Mouse (Mus musculus): ENCODE measurements around the gene Iqce. TPM values are rescaled to one million over a fixed set of nuclear protein-coding genes. Genes with fewer than 3 reads are reported as not detected.

Gene Iqce
- polyA plus RNA-seq, 1 experiment from 2014 or later = 31.3 TPM

DNA sequence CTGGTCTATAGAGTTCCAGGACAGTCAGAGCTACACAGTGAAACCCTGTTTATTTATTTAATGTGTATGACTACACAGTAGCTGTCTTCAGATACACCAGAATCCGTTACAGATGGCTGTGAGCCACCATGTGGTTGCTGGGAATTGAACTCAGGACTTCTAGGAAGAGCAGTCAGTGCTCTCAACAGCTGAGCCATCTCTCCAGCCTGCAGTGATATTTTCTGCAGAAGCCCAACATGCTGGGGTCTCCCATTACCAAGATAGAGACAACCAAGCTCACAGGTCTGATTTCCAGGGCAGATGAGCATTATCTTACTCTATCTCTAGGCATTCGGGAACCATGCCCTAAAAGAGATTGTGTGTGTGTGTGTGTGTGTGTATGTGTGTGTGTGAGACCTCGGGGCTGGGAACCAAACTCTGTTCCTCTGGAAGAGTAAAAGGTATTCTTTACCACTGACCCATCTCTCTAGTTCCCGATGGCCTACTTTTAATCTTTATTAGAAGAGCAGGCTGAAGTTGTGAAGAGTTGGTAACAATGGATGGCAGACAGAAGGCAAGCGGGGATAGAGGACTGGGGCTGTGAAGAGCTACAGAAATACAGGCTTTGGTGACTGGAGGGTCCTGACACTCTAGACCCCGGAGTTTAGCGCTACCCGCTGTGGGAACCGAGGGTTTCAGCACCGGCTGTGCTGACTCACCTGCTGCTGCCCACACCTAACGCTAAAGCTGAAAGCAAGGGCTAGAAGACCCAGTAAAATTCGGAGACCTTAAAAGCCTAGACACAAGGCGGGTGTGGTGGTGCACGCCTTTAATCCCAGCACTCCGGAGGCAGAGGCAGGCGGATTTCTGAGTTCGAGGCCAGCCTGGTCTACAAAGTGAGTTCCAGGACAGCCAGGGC is 1.6 kb upstream of the Iqce start:
- Histone ChIP-seq H3K27ac (peak overlapping the region; percentile 88; the same call in 1 of the 2 replicates), H3K9me3 (replicated peaks) (no peaks in the 10 kb centered on the region), H3K4me2 (replicated peaks) (peak overlapping the region; percentile 73), H3K4me1 (peaks cover 36% of the 10 kb centered on the region), H3K4me3 (peak overlapping the region; percentile 66), H3K36me3 (peaks cover 22% of the 10 kb centered on the region), H3K27me3 (no peaks in the 10 kb centered on the region), H3K9ac (no peak overlapping the region)
- 41% methylated on average over 17 of the region's 17 CpGs for WGBS
- no peak for ATAC-seq (ENCODE audit: low FRiP score)

DNA sequence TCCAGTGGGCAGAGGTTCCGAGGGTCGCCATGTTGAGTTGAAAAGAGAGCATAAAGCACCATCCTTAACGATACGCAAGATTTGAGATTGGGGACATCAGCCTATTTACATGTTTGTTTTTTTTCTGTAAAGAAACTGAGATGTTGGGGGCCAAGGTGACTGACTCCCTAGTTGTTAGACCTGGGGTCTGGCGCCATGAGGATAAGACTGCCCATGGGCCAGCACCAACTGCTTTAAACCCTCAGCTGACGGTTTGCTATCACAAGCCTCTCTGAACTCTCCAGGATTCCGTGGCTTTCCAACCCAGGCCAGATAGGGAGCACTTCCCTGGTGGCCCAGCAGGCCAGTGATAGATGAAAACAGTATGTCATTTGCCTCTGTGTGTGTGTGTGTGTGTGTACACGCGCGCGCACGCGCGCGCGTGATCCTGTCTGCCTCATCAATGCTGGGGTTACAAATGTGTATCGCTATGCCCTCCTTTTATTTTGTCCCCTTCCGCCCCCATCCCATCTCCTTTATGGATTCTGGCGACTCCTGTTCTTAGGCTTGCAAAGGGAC is 519 bp upstream of the Iqce start:
- Histone ChIP-seq H3K27ac (peak overlapping the region; percentile 86), H3K36me3 (peaks cover 17% of the 10 kb centered on the region), H3K9me3 (replicated peaks) (no peaks in the 10 kb centered on the region), H3K9ac (no peak overlapping the region), H3K4me3 (peak overlapping the region; percentile 79), H3K27me3 (no peaks in the 10 kb centered on the region), H3K4me1 (peaks cover 36% of the 10 kb centered on the region), H3K4me2 (replicated peaks) (peak overlapping the region; percentile 83)
- 64% methylated on average over 19 of the region's 19 CpGs for WGBS
- no peak for ATAC-seq (ENCODE audit: low FRiP score)

DNA sequence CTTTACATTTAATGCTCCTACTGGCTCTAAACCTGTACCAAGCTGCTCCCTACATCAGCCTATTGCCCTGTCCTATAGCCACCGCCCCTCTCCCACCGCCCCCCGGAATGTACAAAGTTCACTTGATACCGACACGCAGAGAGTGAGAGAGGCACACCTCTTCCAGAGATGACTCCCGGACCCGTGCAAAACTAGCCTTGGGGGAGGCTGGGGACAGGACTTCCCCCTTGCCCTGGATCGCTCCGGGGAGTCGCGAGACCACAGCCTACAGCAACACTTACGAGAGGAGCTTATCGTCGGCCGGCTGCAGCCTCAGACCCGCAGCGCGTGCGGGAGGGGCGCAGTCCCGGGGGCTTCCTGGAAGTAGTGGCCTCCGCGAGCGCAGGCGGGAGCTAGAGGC is 517 bp downstream of the Iqce start:
- peak overlapping the region; percentile 86 for H3K27ac ChIP-seq
- no peaks in the 10 kb centered on the region for H3K9me3 ChIP-seq (replicated peaks)
- H3K9ac ChIP-seq = peak overlapping the region; percentile 86
- peak overlapping the region; percentile 83 for H3K4me2 ChIP-seq (replicated peaks)
- no peaks in the 10 kb centered on the region for H3K27me3 ChIP-seq
- WGBS = 1% methylated on average over 25 of the region's 25 CpGs
- peaks cover 41% of the 10 kb centered on the region for H3K4me1 ChIP-seq
- H3K4me3 ChIP-seq = peak overlapping the region; percentile 79
- peak; percentile 14 for ATAC-seq (ENCODE audit: low FRiP score)
- H3K36me3 ChIP-seq = peaks cover 14% of the 10 kb centered on the region

DNA sequence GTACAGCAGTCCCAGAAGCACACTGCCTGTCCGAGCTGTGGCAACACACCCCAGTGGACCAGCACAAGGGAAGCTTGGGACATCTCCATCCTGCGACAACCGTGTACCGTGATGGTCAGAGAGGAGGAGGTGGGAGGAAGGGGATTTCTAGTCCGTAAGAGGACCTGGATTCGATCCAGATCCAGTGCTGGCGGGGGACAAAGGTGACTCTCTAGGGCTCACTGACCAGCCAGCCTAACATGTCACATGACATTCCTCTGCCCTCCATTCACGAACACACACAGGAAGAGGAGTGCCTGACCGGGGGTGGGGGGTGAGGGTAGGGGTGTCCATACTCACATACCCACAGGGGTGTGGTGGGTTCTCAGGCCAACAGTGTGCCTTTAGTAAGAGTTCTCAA is 2.4 kb downstream of the Iqce start:
- no peak for ATAC-seq (ENCODE audit: low FRiP score)
- no peak overlapping the region for H3K9ac ChIP-seq

DNA sequence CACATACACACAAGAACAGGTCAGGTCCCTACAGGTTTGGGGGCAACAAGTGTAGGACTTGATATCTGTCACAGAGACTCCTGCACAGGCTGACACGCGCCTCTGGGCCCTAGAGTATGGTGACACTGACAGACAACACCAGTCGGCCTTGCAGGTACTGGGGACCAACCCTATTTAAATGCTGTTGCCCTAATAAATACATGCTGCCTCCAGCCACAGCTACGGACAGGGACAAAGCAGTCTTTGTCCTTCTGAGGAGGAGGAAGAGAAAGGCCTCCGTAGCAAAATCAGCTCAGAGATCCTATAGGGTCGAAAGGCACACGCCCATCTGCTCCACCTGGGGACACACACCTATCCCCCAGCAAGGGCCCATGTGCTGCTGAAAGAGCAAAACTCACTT is 6.2 kb downstream of the Iqce start:
- Histone ChIP-seq H3K9ac (no peak overlapping the region), H3K9me3 (replicated peaks) (no peaks in the 10 kb centered on the region), H3K4me3 (no peak overlapping the region), H3K4me1 (peaks cover 14% of the 10 kb centered on the region), H3K36me3 (peaks cover 35% of the 10 kb centered on the region), H3K27ac (no peak overlapping the region), H3K27me3 (no peaks in the 10 kb centered on the region), H3K4me2 (replicated peaks) (no peak overlapping the region)
- WGBS = 79% methylated on average over 7 of the region's 7 CpGs
- no peak for ATAC-seq (ENCODE audit: low FRiP score)

More for the DNA sequence above, 2.4 kb downstream of the Iqce start:
- Histone ChIP-seq H3K4me1 (peaks cover 29% of the 10 kb centered on the region), H3K9me3 (replicated peaks) (no peaks in the 10 kb centered on the region), H3K4me3 (no peak overlapping the region), H3K27me3 (no peaks in the 10 kb centered on the region), H3K27ac (no peak overlapping the region), H3K4me2 (replicated peaks) (no peak overlapping the region), H3K36me3 (peaks cover 26% of the 10 kb centered on the region)
- whole genome bisulfite sequencing = 86% methylated on average over 9 of the region's 9 CpGs

DNA sequence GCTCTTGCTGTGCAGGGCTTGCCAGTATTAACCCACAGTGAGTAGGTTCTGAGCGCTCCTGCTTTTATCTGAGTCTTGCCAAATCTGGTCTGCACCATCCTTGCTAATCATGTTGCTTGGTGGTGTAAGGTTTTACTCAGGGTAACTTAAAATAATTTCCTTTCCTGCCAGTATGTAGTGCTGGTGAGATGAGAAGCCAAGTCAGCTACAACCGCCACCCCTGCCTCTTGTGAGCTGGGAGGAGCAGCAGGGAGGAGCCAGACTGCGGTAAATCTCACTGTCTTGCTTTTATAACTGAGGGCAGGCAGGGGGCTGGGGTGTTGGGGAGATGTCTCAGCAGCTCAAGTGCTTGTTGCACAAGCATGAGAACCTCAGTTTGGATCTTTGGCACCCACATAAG is 13.7 kb downstream of the Iqce start:
- no peak overlapping the region for H3K4me3 ChIP-seq
- no peak for ATAC-seq (ENCODE audit: low FRiP score)
- H3K36me3 ChIP-seq = peaks cover 47% of the 10 kb centered on the region
- H3K27ac ChIP-seq = no peak overlapping the region
- H3K4me2 ChIP-seq (replicated peaks) = no peak overlapping the region
- H3K27me3 ChIP-seq = no peaks in the 10 kb centered on the region
- 78% methylated on average over 3 of the region's 3 CpGs for WGBS
- H3K9me3 ChIP-seq (replicated peaks) = no peaks in the 10 kb centered on the region
- H3K9ac ChIP-seq = no peak overlapping the region
- no peaks in the 10 kb centered on the region for H3K4me1 ChIP-seq

DNA sequence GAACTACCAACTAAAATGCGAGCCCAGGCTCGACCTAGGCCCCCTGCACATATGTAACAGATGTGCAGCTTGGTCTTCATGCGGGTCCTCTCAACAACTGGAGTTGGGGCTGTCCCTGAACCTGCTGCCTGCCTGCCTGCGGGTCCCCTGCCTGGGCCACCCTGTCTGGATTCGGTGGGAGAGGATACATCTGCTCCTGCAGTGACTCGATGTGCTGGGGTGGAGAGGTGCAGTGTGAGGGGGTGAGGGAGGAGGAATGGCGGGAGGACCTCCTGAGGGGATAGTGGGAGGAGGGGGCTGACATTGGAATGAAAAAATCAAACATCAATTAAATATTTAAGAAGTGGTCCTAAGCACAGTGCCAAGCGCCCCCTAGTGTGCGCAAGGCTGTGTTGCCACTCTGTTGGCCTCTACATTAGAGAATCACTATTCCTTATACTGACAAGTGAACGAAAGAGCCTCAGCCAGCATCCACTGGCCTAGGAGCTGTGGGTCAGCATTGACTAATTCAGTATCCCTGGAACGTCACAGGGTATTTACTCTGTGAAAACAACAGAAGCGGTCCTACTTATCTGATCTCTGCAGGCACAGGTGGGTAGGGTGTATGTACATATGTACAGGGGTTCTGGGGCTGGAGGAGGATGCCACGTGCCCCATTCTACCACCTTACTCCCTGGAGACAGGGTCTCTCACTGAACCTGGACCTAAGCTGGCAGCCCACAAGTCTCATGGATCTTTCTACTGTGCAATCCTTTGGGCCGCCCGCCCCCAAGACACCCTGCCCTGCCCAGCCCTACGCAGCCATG is 17.6 kb downstream of the Iqce start:
- H3K4me1 ChIP-seq = no peaks in the 10 kb centered on the region
- 62% methylated on average over 16 of the region's 16 CpGs for WGBS
- no peak overlapping the region; the same call in 1 of the 2 replicates for H3K27ac ChIP-seq
- no peaks in the 10 kb centered on the region for H3K9me3 ChIP-seq (replicated peaks)
- H3K4me3 ChIP-seq = no peak overlapping the region
- no peak overlapping the region for H3K4me2 ChIP-seq (replicated peaks)
- H3K9ac ChIP-seq = no peak overlapping the region
- H3K36me3 ChIP-seq = peaks cover 35% of the 10 kb centered on the region
- no peaks in the 10 kb centered on the region for H3K27me3 ChIP-seq
- peak; percentile 26; the same call in 1 of the 2 replicates for ATAC-seq (ENCODE audit: low FRiP score)

DNA sequence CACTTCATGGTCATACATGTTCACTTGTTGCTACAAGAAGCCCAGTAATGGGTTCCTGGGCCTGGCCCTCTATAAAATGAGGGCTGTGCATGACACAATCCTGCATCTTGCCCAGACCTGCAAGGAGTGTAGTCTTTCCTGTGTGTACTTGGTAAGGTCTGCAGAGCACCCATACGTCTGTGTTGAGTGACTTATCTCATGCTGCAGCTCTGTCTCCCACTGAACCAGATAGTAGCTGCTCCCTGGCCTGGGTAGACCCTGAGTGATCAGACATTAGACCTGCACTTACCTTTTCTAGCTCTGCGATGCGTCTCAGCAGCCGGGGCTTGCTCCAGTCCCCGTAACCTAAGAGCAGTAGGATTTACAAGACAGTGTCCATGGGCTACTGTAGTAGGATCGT is 20.1 kb downstream of the Iqce start:
- Histone ChIP-seq H3K4me3 (no peak overlapping the region), H3K9ac (no peak overlapping the region), H3K27ac (no peak overlapping the region), H3K36me3 (peaks cover 33% of the 10 kb centered on the region), H3K9me3 (replicated peaks) (no peaks in the 10 kb centered on the region), H3K27me3 (no peaks in the 10 kb centered on the region), H3K4me2 (replicated peaks) (no peak overlapping the region), H3K4me1 (no peaks in the 10 kb centered on the region)
- 99% methylated on average over 6 of the region's 6 CpGs for WGBS
- ATAC-seq (ENCODE audit: low FRiP score) = no peak

DNA sequence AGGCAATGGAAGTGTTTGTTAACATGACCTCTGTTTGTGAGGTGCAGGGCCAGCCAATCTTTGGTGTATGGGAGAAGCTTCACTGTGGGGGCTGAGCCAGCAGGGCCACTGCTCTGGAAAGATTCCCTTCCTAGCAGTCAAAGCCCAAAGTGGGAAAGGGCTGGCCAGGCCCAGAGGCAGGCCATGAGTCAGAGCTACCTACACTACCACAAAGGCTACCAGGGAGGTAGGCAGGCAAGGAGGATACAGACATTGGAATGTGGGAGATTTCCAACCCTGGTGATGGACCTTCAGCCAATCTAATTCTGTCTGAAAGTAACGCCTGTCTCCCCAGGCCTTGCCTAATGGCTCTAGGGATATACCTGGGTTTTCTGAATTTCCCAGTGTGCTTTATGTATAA is 21.2 kb downstream of the Iqce start:
- no peak for ATAC-seq (ENCODE audit: low FRiP score)
- Histone ChIP-seq H3K9ac (no peak overlapping the region), H3K9me3 (replicated peaks) (no peaks in the 10 kb centered on the region), H3K4me2 (replicated peaks) (no peak overlapping the region), H3K27me3 (no peaks in the 10 kb centered on the region), H3K4me1 (no peaks in the 10 kb centered on the region), H3K36me3 (peaks cover 39% of the 10 kb centered on the region), H3K4me3 (no peak overlapping the region), H3K27ac (no peak overlapping the region)
- 77% methylated on average over 1 of the region's 1 CpGs for WGBS

DNA sequence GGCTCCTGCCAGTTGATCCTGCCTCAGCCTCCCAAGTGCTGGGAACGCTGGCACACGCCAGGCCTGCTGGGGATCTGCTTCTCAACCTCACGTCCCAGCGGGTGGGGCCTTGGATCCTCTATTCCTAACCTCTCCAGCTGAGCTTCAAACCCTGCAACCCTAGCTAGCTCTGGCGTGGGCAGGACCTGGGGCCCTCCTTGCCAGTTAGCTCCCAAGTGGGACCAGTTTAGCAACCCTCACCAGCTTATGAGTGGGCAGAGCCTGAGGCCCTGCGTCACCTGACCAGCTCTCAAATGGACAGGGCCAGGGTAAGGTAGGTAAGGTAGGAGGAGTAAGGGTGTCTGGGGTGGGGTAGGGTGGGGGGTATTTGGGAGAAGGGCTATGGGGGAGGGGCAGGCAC is 22.1 kb downstream of the Iqce start:
- Histone ChIP-seq H3K4me3 (no peak overlapping the region), H3K27ac (no peak overlapping the region), H3K27me3 (no peaks in the 10 kb centered on the region), H3K4me2 (replicated peaks) (no peak overlapping the region), H3K9ac (no peak overlapping the region), H3K4me1 (no peaks in the 10 kb centered on the region), H3K9me3 (replicated peaks) (no peaks in the 10 kb centered on the region), H3K36me3 (peaks cover 47% of the 10 kb centered on the region)
- no peak for ATAC-seq (ENCODE audit: low FRiP score)
- 86% methylated on average over 6 of the region's 6 CpGs for WGBS

DNA sequence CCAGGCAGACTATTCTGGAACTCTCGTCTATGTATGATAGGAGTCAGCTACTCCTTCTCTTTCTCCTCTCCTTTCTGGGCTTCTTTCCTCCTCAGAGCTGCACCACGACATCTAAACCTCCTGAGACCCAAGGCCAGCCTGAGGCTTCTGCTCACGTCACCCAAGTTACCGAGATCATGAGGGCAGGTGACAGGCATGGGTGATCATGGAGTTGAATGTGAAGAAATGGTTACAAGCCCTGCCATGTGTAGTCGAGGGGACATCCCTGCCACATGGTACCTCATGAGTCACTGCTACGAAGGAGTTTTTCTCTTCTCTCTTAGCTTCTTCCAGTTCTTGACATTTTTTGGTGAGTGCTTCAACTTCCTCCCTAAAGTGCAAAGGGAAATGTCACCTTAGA is 25.0 kb downstream of the Iqce start:
- no peak overlapping the region for H3K27ac ChIP-seq
- H3K9ac ChIP-seq = no peak overlapping the region
- 92% methylated on average over 6 of the region's 6 CpGs for WGBS
- no peak overlapping the region for H3K4me2 ChIP-seq (replicated peaks)
- peaks cover 59% of the 10 kb centered on the region for H3K36me3 ChIP-seq
- no peak for ATAC-seq (ENCODE audit: low FRiP score)
- no peaks in the 10 kb centered on the region for H3K9me3 ChIP-seq (replicated peaks)
- H3K4me1 ChIP-seq = no peaks in the 10 kb centered on the region
- no peaks in the 10 kb centered on the region for H3K27me3 ChIP-seq
- H3K4me3 ChIP-seq = no peak overlapping the region

DNA sequence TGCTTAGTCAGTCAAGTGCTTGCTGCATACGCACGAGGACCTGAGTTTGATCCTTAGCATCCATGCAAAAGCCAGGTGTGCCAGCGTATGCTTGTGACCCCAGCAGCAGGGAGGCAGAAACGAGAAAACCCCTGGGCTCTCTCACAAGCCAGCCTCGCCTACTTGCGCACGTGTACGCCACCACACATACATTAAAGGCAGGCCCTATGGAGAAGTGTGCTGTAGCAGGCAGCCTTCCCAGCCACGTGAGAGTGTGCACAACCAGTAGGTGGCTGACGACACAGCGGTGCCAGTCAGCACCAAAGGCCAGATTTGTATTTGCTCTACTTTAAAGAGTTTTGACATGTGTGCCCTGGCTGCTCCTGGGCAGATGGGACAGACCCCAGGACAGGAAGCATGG is 26.5 kb downstream of the Iqce start:
- H3K36me3 ChIP-seq = peaks cover 66% of the 10 kb centered on the region
- no peak overlapping the region for H3K9ac ChIP-seq
- no peaks in the 10 kb centered on the region for H3K9me3 ChIP-seq (replicated peaks)
- H3K27ac ChIP-seq = no peak overlapping the region
- no peaks in the 10 kb centered on the region for H3K27me3 ChIP-seq
- H3K4me2 ChIP-seq (replicated peaks) = no peak overlapping the region
- H3K4me3 ChIP-seq = no peak overlapping the region
- H3K4me1 ChIP-seq = no peaks in the 10 kb centered on the region
- no peak for ATAC-seq (ENCODE audit: low FRiP score)
- WGBS = 84% methylated on average over 11 of the region's 11 CpGs

All from hindbrain, embryonic 12.5 days (tissue).